Mouse (Mus musculus) layer of hippocampus, postnatal 10 days (tissue): Measurements from ENCODE around the gene H1fx. TPM values are rescaled to one million over a fixed set of nuclear protein-coding genes. Genes with fewer than 3 reads are reported as not detected.
"Not testable (repeated sequence)": the region's sequence is repeated elsewhere in the genome, so short reads cannot be mapped to it uniquely, and the experiment has no call there.

Source experiments
- DNase-seq, 2 experiments: peaks; one replicate each; pipeline ENCODE4 v3.0.0; 2021; ENCODE audit warnings: low spot score in 2 of 2
- microRNA-seq, 2 experiments: library from miRNA; unstranded; fragments of <30 nt; microRNA quantifications; one replicate each; pipeline ENCODE4 v1.2.0; 2021
- total RNA-seq, 2 experiments: library from RNA; stranded (reverse); gene quantifications; 2 replicates each; pipeline ENCODE4 v1.2.3; 2021

Gene H1fx
- total RNA-seq, 2 experiments from 2014 or later = 89.7 to 93.5 TPM

DNA sequence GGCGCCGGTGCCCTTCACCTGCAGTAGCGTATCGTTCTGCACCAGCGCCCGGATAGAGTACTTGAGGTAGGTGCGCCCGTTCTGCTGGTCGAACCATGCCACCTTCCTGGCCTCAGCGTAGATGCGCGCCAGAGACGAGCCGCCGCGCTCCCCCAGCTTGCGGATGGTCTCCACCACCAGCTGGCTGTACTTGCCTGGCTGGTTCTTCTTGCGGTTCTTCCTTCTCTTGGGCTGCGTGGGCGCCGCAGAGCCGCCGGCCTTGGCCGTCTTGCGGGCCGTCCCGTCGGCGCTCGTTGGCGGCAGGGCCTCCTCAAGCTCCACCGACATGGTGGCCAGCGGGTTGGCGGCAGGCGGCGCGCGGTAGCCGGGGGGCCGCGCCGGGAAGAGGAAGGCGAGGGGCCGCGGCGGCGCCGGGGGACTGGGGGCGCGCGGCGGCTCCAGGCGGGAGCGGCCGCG lies 379 bp downstream of the H1fx start:
- peak; percentile 46 to 58 for DNase-seq

DNA sequence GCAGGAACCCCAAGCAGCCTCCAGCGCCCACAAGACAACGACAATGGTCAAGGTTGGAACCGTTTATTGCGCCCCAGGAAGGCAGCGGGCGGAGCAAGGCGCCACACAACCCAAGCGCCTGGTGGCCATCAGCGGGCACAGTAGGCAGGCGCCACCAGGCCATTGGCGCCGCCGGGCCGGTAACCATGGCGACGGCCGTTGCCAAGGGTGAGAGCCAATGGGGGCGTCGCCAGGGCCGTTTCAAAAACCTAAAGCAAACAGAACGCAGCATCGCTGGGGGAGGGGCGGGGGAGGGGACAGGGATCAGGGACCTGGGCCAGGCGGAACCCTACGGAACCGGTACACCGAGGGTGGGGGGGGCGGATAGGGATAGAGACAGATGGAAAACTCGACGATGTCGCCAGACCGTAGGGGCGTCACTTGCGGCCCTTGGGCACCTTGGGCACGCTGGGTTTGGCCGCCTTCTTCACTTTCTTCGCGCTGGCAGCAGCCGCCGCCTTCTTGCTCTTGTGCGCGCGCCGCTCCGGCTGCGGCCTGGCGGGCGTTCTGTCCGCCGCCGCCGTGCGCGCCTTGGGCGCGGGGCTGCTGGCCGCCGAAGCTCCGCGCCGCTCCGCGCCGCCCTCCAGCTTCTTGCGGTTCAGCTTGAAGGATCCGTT lies 935 bp downstream of the H1fx start:
- peak; percentile 86 to 91 for DNase-seq

DNA sequence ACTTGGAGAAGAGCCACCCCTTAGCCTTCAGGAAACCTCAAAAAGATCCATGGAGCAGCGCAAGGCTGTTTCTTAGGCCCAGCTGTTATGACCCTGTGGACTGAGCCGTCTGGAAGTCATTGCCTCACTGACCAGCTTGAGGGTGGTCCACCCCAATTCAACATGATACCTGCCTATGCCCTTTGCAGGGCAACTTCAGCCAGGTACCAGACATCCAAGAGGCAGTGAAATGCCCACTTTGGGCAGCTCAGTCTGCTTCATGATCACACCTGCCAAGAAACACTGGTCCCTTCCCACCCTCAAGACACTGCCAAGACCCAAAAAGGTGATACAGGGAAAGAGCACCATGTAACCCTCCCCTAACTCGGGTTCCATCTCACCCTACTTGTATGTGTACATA lies 1.7 kb downstream of the H1fx start:
- no peak for DNase-seq

DNA sequence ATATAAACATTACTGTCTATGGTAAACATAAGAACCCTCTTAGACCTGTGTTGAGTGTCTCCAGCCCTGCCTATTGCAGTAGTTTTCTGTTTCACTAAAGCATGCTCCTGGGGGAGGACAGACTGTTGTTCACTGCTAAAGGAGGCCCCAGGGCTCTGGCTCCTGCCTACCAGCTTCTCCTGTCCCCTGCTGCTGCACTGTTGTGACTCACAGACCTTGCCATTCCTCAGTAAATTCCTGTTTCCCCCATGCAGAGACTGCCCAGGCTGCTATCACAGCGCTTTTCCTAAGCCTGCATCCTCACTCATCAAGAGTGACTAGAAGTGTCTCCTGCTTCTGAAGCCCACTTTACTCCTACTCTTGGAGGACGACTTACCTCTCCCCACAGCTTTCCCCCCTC lies 11.4 kb downstream of the H1fx start:
- DNase-seq = no peak

DNA sequence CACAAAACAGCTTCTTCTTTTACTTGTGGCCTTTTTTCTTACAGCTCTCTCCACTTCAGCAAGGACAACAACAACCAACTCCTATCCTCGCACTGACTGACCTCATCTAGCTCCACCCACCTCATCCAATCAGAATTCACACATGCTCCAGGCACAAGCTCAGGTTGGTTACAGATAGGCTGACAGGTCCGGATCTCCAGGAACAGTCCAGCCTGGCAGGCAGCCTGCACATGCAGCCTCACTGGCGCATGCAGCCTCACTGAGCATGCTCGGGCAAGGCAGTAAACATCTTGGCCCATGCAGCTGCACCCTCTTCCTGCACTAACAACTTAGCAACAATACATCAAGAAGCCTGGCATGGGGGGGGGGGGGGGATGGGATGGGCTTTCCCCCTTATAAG lies 19.0 kb downstream of the H1fx start:
- not testable (repeated sequence) for DNase-seq

DNA sequence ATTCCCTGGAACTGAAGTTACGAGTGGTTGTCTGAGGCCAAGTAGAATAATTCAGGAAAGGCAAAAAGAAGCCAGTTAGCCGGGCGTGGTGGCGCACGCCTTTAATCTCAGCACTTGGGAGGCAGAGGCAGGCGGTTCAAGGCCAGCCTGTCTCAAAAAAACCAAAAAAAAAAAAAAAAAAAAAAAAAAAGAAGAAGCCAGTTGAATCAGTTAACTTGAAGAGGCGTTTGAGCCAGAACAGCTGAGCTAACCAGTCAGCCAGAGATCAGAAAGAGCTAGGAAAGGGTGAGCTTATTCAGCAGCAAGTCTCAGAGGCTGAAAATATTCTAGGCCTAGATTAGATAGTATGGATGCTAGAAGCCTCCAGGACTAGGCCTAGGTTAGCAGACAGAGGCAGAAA lies 39.3 kb downstream of the H1fx start:
- DNase-seq = no peak

DNA sequence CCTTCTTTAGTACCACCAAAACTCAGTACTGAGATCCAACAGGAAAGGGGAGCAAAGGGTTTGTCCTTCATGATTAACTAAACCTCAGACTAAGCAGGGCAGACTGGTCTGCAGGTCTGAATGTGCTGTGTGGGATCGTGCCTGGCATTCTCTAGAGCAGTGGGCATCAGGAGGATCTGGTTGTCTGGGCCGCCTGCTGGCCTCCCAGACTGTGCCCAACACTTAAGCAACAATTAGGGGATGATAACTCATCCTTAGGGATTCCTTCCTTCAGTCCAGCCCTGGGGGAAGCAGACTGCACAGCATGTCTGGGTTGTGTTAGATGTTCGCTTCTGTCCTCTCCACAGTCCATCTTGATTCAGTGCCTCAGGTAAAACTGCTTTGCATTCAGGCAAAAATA lies 42.5 kb downstream of the H1fx start:
- DNase-seq = no peak

DNA sequence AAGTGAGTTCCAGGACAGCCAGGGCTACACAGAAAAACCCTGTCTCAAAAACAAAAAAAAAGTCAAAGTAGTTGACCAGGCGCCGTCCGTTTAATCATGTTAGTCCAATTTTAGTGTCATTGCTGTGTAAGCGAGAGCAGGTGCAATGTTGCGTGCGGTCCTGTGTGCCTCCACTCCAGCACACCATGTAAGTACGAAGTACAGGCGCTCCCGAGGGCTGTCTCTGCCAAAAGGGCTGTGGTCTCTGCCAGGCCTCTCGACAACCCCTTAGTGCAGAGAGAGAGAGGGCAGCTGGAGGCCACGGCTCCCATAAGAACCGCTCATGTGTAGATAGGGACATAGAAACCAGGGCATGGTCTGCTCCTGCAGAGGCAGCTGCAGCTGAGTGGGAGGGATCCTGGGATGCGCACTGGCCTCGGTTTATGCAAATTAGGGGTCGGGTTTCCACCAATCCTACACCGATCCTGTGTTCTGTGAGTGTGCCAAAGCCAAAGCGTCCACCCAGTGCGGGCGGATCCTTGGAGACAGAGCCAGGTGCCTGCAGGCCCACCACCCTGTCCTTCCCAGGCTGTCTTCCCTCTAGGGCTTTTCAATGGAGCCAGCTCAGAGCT lies 44.2 kb downstream of the H1fx start:
- DNase-seq = no peak

DNA sequence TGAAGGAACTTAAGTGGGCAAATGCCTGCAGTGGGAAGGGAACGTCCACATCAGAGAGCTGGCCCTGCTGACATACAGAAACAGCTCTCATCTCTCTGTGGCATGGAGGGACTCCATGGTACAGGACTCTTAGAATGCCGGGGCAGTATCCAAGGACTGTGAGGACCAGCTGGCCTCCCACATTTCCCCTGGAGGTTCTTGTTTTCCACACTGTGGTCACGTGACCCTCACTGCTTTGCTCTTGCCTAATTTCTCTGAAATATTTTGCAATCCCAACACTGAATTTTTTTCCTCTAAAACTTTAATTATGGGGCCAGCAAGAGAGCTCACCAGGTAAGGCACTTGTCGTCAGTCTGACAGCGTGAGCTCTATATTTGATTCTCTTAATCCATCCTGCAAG lies 46.4 kb downstream of the H1fx start:
- DNase-seq = no peak

Small RNA genes lying within 50 kb of the gene (microRNA-seq; reads per million reads assigned to microRNA genes)
- 0.78 to 3.8 reads per million in 2 experiments for gene Gm47286

Other genes with a start within 250 kb of the H1fx start
- gene Gp9, start 203.6 kb downstream of the H1fx start, total RNA-seq = under 1 TPM; 0.40 to 0.57 TPM
- gene Rab43, start 169.5 kb downstream of the H1fx start, total RNA-seq = 10 to 100 TPM; 19.3 to 21.2 TPM
- 1 to 10 TPM; 2.7 to 4.4 TPM for gene Gm45140, start 145.8 kb downstream of the H1fx start, total RNA-seq
- gene Isy1, start 142.8 kb downstream of the H1fx start, total RNA-seq = 10 to 100 TPM; 28.4 to 35.1 TPM
- 100 to 1,000 TPM; 248 to 265 TPM for gene Cnbp, start 130.5 kb downstream of the H1fx start, total RNA-seq
- gene Copg1, start 93.8 kb downstream of the H1fx start, total RNA-seq = 100 to 1,000 TPM; 185 to 187 TPM
- gene Hmces, start 67.7 kb downstream of the H1fx start, total RNA-seq = 10 to 100 TPM; 27.1 to 28.3 TPM
- 100 to 1,000 TPM; 290 to 295 TPM for gene Rab7, start 63.6 kb upstream of the H1fx start, total RNA-seq
- gene Rpn1, start 102.8 kb upstream of the H1fx start, total RNA-seq = 100 to 1,000 TPM; 168 to 180 TPM
- gene Gata2, start 212.3 kb upstream of the H1fx start, total RNA-seq = 1 to 10 TPM; 4.6 to 5.9 TPM
- not detected for gene Dnajb8, start 240.6 kb upstream of the H1fx start, total RNA-seq